Mouse (Mus musculus) adrenal gland, postnatal 25 days (tissue): ENCODE data around the gene Wif1. TPM values are rescaled to one million over a fixed set of nuclear protein-coding genes. Genes with fewer than 3 reads are reported as not detected.

Experiments
- DNase-seq: peaks from one replicate; pipeline ENCODE4 v3.0.0; 2021; ENCODE audit warnings: mixed read lengths
- long read RNA-seq: library from polyadenylated mRNA; stranded (forward); transcript quantifications from one replicate; pipeline ENCODE4 v2.0.0, GENCODE M21; 2021
- total RNA-seq: library from RNA; stranded (reverse); gene quantifications from 2 replicates; pipeline ENCODE4 v1.2.3, GENCODE M21; 2021

The Wif1 gene
- total RNA-seq = 0.18 TPM in 1 of 2 replicates, not detected in the other
- long read RNA-seq = 0 reads

- peak; percentile 86 for DNase-seq
Observed at GRCm38 (mm10) chr10:121033826-121034568, at the start of gene Wif1. TSS of gene Wif1 (plus strand) at chr10:121033960.

GRCm38 (mm10) chr10:121002135-121002534 lies 31.6 kb upstream of the Wif1 start:
- DNase-seq = no peak

DNA sequence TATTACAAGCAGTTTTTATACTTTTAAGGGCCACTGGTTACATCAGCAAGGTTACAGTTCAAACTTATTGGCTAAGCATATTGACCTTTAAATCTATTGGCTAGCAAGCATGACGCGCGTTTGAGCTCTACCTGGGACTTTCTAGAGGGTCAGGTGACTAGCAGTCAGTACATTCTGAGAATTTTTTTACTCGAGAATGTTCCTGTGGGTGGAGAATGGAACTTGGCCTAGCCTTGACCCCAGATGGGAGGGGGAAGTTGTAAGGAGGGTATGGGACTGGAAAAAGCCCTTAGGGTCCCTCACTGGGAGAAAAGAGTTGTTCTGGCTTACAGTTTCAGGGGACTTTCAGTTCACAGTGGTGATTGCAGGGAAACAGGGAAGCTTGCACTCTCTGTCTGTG lies 22.3 kb upstream of the Wif1 start:
- no peak for DNase-seq

DNA sequence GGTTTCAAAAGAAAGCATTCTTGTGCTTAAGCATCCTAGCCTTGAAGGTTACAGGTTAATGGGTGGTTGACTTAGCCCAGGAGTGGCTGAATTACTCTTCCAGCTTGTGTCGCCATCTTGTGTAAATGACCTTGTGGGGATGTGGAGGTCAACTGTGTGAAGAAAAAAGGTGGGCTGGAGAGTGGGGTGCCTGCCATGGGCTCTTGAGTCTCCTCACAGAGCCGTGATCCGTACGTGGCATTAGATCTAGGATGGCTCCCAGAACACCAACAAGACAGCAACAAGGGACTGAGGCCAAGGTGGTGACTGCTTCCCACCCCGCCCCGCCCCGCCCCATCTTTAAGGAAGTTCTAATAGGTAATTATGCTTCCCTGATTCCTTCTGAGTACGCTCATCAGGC lies 17.5 kb upstream of the Wif1 start:
- no peak for DNase-seq

DNA sequence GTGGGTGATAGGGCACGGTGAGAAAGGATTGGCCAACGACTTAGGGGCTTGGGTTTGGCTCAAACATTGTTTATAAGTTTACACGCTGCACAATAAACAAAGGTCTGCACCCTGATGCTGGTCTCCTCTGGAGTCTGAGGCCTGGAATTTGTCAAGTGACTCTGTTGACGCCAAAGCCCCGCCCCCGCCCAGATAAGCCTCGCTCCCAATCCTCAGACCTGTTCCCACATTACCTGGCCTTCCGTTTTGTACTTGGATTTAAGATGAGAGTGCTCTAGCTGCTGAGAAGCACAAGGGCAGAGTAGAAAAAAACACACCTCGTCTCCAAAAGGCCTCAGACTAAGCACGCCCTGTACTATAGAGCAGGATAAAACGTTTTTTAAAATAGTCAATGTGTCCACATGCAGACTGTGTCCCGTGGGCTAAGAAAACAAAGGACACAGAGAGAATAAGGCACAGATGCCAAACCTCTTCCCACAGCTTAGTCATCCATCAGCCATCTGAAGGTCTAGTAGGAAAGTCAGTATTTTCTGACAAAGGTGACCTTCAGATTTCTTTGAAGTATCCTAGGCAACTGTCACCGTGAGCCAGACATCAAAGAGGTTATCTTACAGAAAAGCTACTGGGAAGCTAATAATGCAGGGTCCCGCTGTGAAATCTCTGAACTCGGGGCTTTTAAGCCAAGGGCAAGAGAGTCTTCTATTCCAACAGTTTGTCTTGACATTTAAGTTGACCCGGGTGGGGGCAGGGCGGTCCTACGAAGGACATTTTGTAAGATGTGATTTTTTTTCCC lies 16.9 kb upstream of the Wif1 start:
- DNase-seq = peak; percentile 57

- DNase-seq = peak; percentile 22
Observed at GRCm38 (mm10) chr10:121022951-121023350, 10.8 kb upstream of the Wif1 start.

GRCm38 (mm10) chr10:121031802-121032201 lies 2.0 kb upstream of the Wif1 start:
- DNase-seq = no peak

DNA sequence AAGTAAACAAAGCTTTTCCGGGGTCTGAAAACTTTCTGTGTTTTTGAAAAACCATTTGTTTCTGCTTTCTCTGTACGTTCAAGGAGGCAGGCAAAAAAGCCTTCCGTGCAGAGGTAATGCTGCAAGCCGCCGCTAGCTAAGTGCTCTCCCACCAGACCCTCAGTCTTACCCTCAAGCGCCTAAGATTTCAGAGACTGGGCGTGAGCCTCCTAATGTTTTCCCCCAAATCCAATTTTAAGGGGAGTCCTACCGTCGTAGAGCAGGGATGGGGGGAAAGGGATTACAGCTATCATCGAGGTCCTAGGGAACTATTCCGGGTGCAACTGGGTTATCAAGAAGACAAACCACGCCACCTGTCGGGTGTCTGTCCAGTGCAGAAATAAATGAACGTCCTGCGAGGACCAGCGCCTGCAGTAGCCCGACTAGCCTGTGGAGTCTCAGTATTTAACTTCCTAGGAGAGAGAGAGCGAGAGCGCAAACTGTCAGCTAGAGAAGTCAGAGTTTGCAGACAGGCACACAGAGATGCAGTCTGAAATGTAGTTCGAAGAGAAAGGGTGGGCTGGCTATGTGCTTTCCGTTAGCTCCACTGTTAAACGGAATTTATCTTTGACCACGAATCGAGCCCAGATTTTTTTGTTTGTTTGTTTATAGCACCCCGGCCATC lies 500 bp upstream of the Wif1 start:
- peak; percentile 81 for DNase-seq

DNA sequence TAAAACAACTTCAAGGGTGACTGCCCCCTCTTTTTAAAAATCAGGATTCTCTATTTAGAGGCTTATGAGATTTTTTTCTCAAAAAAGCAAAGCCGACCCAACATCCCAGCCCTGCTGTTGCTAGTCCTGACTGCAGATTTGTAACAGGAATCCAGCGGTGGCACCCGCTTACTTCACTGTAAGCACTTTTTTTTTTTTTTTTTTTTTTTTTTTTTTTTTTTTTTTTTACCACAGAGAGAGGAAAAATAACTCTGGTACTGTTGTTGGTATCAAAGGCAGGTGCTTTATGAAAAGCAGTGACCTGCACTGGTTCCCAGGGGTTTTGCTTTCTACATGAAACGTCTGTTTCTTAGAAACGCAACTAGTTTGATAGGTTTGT lies 798 bp downstream of the Wif1 start:
- no peak for DNase-seq

GRCm38 (mm10) chr10:121038556-121039284 lies 5.0 kb downstream of the Wif1 start:
- DNase-seq = no peak

- DNase-seq = no peak
Observed at GRCm38 (mm10) chr10:121040911-121041310, 7.2 kb downstream of the Wif1 start.

- no peak for DNase-seq
Observed at GRCm38 (mm10) chr10:121047440-121047839, 13.7 kb downstream of the Wif1 start.

DNA sequence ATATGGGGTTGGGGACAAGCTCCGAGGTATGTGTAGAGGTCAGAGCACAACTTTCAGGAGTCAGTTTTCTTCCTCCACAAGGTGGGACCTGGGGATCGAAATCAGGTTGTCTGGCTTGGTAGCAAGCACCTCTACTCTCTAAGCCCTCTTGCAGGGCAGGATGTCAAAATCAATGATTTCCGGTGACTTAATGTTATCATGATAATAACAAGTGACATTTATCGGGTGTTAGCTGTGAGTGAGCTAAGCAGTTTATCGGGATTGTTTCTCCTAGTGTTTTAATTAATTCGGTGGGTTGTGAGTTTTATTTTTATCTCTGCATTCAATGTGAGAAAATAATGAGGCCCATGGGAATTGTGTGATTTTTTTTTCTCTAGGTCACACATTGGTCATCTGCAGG lies 18.3 kb downstream of the Wif1 start:
- DNase-seq = no peak

DNA sequence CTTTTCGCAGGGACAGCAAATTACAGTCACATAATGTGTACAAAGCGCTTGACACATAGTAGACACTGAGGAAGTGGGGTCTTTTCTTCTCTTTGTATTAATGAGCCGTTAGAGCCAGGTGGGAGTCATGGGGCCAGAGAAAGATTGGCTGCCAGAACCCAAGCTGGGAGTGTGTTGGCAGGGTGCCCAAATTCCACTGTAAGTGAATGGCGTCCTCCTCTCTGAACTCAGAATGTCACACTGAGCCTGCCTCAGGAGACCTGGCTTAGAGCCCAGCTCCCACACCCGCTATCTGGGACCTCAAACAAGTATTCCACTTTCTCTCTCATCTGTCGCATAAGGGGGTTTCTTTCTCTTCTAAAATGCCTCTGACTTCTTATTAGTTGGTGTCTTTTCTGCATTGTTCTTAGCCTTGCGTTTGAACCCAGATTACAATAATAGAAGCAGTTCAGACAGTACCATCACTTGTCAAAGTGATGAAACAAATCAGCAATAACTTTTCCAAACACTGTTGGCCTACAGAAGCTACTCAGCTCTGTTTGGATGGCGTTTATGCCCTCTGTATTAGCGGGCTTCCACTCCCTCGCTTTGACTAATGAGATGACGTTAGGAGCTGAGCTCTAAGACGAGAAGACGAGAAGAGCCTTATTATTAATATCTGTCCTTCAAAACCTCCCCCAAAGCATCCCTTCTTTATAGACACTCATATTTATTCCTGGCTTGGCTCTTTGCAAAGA lies 21.9 kb downstream of the Wif1 start:
- DNase-seq = peak; percentile 75

DNA sequence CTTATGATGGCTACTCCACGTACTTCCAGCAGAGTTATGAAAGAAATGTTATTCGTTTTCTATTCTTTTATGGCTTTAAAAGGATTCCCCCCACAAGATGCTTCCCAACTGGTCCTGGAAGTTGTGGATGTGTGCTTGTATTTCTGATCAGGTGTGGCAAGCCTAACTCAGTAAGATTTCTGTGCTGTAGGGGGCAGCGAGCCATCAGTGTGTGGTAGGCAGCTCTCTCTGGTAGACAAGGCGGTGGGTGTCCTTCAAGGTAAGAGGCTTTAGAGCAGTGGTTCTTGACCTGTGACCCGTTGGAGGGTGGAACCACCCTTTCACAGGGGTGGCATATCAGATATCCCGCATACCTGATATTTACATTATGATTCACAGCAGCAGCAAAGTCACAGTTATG lies 23.1 kb downstream of the Wif1 start:
- DNase-seq = no peak

- no peak for DNase-seq
Observed at GRCm38 (mm10) chr10:121059043-121060003, 25.6 kb downstream of the Wif1 start.

DNA sequence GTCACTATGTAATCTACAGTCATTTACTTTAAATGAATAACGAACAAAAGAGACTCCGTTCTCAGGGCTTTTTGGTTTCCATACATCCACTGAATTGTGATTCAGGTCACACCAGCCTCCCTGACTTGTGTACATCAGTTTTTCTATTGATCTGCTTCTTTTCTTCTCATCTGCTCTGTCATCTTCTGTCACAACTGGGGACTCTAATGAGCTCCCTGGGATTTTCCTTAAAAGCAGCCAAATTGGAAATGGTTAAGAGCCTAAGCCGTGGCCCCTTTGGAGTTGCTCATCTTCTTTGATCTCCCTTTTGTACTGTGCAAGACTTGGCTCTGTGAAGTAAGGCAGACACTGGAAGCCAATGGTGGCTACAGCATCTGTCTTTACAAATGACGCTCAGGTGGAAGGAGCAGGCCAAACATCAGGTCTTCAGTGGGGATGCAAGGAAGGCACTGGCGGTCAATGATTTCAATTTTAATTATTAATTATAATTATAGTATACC lies 27.6 kb downstream of the Wif1 start:
- no peak for DNase-seq

DNA sequence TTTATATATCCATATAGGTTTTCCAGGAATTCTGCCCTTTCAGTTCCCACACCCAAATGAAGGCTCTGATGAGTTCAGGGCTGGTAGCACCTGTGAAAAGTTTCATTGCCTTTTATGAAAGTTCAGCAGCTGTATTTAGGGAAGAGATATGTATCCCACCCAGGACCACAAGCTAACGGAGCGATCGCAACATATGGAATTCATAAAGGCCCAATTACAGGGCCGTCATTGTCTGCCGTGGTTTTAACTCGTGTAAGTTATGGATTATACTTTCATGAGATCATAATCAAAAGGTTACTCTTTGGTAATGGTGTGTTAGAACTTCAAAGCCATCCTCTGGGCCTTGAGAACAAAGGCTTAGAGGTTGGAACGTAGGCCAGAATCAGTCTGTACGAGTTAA lies 28.9 kb downstream of the Wif1 start:
- no peak for DNase-seq

- no peak for DNase-seq
Observed at GRCm38 (mm10) chr10:121067416-121067951, 33.7 kb downstream of the Wif1 start.

GRCm38 (mm10) chr10:121068003-121068402 lies 34.2 kb downstream of the Wif1 start:
- no peak for DNase-seq
